Mouse (Mus musculus): Measurements from ENCODE around the gene Parp16.

DNA sequence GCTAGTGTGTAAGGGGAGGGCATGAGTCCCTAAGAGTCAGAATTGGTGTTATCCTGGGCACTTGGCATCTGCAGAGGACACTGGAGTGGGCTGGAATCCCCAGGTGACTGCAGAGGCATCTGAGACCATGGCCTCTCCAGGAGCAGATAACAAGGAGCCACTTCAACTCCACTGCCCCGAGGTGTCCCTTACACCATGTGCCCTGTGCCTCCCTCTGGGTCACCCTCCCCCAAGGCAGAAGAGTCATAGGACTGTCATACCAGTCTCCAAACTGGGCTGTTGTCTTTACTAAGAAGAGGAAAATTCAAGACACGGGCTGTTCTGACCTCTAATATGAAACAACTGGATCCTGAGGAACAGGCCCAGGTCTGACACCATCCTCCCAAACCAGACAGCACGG lies 39.6 kb downstream of the Parp16 start:
- TF ChIP-seq CTCF (IDR thresholded peaks at IDR 0.05; ENCODE audit: insufficient read depth, low read depth, low read length) (no peak), POLR2A (IDR thresholded peaks at IDR 0.05; ENCODE audit: insufficient read depth, low read depth, low read length) (no peak)

Measured in olfactory bulb, adult 2 months (tissue).